Mouse (Mus musculus): ENCODE measurements around the gene Tuba1a.
"Not testable (repeated sequence)": the region's sequence is repeated elsewhere in the genome, so short reads cannot be mapped to it uniquely, and the experiment has no call there.

Gene Tuba1a

DNA sequence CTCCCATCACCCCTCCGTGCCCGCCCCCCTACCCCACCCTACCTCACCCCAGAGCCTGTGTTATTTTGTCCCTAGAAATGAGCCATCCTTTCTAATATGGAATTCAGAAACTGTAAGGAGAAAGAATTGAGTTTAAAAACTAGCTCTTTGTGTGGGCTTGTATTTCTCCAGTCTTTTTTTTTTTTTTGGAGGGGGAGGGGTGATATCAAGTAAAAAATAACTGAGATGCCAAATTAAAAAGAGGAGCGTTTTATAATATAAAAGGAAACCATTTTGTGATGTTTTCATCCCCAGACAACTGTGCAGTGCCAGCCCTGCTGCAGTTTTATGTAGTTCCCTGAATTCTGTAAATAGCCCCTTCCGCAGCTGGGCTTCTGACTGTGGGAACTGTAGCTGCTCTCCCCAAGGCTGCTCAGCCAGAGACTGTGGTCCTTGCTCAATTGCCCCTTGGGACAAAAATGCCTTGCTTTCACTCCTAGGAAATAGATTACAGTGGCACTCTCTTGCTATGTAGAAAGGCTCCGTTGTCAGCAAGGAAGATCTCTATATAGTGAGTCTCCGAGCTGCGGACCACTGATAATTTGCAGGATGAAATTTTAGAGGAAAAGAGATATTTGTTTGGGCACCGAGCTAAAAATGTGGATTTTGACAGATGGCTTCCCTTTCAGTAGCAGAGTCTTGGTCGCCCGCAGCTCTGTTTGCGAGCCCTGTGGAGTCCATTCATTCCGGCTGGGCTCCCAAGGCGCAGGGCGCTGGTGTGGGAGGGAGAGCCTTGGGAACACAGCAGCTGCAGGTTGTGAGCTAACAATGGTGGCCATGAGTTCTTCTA lies 1.1 kb upstream of the Tuba1a start:
- no peak for DNase-seq (ENCODE audit: low spot score)

GRCm38 (mm10) chr15:98952751-98953400 lies 627 bp downstream of the Tuba1a start:
- DNase-seq (ENCODE audit: low spot score) = peak; percentile 68

DNA sequence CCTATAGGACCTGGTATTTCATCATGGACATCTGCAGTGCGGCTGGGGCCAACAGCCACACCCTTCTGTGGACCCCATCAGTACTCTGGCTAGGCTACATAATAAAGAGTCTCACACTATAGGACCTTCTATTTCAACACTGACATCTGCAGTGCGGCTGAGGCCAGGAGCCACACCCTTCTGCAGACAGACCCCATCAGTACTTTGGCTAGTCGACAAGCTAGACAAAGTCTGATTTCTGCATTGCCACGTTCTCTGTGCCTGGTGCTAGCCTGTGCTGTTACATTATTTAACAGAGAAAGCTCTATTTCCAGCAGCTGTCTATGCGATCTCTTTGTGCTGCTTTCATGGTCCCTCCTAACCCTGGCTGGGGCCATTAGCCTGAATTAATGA lies 1.4 kb downstream of the Tuba1a start:
- DNase-seq (ENCODE audit: low spot score) = no peak

GRCm38 (mm10) chr15:98951122-98952062 lies 2.1 kb downstream of the Tuba1a start:
- not testable (repeated sequence) for DNase-seq (ENCODE audit: low spot score)

GRCm38 (mm10) chr15:98949607-98949892 lies 4.0 kb downstream of the Tuba1a start:
- DNase-seq (ENCODE audit: low spot score) = no peak

DNA sequence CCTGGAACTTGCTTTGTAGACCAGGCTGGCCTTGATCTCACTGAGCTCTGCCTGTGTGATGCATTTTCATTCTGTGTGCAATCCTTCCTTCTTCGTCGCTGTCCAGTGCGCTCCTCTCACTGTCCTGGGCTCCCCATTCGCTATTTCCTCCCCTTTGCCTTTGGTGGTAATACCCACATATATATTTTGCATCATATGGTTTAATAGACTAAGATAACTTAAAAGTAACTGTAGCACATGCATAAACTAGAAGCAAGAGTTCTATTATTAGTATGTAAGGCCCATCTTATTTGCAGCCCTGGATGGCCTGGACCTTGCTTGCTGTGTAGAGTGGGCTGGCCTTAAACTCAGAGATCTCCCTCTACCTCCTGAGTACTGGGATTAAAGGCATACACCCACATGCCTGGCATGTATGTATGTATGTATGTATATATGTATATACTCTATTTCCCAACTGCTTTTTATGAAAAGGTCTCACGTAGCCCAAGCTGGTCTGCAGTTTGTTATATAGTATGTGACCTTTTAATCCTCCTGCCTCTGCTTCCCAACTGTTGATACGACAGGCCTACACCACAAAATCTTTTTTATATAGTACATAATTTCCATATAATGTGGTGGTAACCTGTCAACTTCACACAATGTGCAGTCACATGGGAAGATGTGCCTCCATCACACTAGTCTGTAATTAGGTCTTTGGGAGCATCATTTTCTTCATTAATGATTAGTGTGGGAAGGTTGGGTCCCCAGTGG lies 4.5 kb downstream of the Tuba1a start:
- no peak for DNase-seq (ENCODE audit: low spot score)

DNA sequence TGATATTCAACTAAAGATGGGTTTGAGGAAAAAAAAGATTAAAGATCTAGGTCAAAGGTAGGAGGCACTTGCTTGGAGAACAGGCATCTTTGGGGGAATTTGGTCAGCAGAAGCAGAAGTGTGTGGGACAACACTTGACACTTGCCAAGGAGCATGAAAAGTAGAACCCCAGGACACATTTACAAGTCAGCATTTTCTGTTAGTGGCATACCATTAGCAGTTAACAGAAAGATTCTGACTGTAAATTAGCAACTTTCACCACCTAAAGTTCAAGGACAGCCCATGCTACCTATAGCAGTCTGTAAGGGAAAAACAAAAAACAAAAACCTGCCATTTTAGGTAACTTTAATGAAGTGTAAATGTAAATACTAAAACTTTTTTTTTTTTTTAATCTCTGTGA lies 5.1 kb downstream of the Tuba1a start:
- DNase-seq (ENCODE audit: low spot score) = no peak

DNA sequence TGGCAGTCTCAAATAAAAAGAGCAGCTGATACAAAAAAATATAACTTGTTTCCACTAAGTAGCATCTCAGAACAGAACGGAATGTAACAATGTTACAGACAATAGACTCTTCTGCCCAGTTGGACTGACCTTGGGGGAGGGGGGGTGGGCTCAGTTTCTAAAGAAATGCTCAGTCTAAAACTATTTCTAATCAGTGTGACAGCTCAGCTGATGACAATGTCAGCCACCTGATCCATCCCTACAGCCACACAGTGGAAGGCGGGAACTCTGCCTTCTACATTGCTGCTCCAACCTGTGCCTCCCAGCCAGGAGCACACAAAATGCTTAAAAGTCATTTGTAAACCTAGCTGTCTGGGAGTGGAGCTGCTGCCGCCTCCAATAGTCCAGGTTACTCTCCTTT lies 5.6 kb downstream of the Tuba1a start:
- DNase-seq (ENCODE audit: low spot score) = no peak

DNA sequence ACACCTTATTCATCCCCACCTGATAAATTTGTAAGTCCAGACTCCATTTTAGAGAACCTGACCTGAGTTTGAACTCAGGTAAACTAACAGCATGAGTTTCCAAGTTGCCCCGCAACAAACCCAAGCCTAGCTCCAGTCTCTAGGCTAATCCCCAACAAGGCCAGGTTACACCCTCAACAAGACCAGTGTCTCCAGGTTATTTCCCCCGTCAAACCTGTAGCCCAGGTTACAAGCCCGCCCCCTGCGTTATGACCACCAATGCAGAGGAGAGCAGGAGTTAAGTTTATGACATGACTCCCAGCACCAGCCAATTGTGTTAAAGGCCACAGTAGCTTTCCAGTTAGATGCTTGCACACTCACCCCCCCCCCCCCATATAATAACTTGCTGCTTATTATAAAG lies 10.4 kb downstream of the Tuba1a start:
- DNase-seq (ENCODE audit: low spot score) = no peak

DNA sequence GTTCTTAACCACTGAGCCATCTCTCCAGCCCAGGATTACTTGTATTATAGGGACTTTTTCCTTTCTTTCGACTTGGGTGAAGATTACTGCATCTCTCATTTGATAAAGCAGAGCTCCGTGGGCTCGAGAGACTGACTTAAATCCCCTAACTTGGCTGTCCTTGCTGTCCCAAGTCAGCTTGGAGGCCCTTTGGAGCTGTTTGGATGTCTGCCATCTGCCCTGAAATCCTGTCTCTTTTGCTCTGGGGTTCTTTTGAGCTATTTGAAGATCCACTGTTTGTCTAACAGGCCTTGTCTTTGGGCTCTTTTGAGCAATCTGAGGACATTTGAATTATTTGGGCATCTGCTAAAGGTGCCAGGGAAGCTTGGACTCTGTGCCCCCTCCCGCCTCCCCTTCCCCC lies 11.4 kb downstream of the Tuba1a start:
- no peak for DNase-seq (ENCODE audit: low spot score)

- no peak for DNase-seq (ENCODE audit: low spot score)
These were observed 12.0 kb downstream of the Tuba1a start for GRCm38 (mm10) chr15:98941539-98941938.

DNA sequence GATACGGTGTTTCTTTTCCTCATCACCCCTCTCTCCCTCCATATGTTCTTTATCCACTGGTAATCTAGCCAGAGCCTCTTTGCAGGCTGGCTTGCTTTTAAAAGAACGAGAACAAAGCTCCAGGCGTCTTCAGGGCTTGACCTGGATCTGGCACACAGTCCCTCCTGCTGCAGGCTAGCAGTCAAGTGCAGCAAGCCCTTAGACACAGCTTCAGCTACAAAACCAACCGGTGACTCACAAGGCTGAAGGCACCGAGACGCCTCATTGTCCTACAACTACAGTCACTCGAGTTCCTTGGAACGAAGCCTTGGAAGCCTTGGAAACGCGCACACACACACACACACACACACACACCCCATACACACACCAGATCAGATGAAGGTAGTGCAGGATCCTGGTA lies 12.7 kb downstream of the Tuba1a start:
- DNase-seq (ENCODE audit: low spot score) = no peak

DNA sequence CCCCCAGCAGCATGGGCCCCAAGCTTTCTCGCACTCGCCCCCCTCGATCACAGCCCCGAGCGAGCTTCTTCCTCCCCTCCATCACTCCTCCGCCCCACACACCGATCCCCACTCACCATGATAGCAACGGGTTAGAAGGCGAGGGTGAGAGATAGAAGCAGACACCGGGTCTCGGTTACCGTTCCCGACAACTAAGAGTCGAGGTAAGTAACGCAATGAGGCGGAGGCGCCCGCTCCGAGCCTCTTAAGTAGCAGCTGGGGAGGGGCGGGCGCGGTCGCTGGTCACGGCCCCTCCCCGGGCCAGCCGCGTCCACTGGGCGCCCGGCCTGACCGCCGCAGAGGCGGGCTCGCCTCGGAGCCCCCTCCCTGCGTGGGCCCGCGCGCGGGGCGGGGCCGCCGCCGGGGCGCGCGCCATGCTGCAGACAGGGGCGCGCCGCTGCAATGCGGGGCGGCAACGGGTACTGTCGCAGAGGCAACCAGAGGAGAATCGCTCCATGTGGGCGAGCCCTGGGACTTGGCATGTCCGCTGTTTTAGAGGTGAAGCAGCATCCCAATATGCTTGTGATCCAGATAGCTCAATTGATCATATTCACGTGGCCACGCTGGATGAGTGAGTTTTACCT lies 19.2 kb downstream of the Tuba1a start, which contains the start of gene Tuba1b:
TSS of gene Tuba1b (minus strand) at position 349 of the 623 bp plus-strand sequence.
- DNase-seq (ENCODE audit: low spot score) = peak; percentile 92

GRCm38 (mm10) chr15:98933833-98934216 lies 19.7 kb downstream of the Tuba1a start:
- DNase-seq (ENCODE audit: low spot score) = peak; percentile 97

GRCm38 (mm10) chr15:98933004-98933671 lies 20.4 kb downstream of the Tuba1a start:
- DNase-seq (ENCODE audit: low spot score) = not testable (repeated sequence)

GRCm38 (mm10) chr15:98930998-98931397 lies 22.5 kb downstream of the Tuba1a start:
- no peak for DNase-seq (ENCODE audit: low spot score)

GRCm38 (mm10) chr15:98930017-98930734 lies 23.3 kb downstream of the Tuba1a start:
- DNase-seq (ENCODE audit: low spot score) = no peak

- peak; percentile 74 for DNase-seq (ENCODE audit: low spot score)
These were observed 24.8 kb downstream of the Tuba1a start for GRCm38 (mm10) chr15:98928598-98929240.

- no peak for DNase-seq (ENCODE audit: low spot score)
These were observed 25.9 kb downstream of the Tuba1a start for GRCm38 (mm10) chr15:98927566-98927965.

DNA sequence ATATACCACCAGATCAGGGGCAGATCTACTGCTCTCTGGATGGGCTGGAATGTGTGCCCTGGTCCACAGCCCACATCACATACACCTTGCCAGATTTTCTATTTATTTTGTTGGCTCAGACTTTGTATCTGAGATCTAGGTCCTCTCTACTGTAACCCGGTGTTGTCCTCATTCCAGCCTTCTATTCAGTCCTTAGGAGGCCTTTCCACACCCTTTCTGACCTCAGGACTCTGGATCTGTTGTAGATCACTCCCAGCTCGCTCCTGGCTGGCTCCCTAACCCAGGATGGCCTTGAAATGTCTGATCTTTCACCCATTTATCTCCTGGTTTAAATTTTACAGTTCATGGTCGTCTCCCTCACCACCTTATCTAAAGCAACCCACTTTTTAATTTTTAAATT lies 28.8 kb downstream of the Tuba1a start:
- DNase-seq (ENCODE audit: low spot score) = no peak
